Mouse (Mus musculus): ENCODE measurements around the gene Edrf1. TPM values are rescaled to one million over a fixed set of nuclear protein-coding genes. Genes with fewer than 3 reads are reported as not detected.

The Edrf1 gene
- polyA plus RNA-seq, 2 experiments, result 21.8 to 22.7 TPM

DNA sequence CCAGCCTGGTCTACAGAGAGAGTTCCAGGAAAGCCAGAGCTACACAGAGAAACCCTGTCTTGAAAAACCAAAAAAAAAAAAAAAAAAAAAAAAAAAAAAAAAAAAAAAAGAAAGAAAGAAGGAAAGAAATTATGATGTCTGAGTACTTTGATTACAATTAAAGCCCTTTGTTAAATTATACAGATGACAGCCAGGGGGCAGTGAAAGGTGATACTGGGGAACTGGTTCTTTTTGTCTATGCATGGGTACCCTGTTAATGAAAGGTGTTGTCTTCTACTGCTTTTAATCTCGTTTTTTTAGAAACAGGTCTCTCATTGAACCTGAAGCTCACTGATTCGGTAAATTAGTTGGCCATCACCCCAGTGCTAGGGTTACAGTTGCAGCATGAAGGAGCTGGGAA is 70.0 kb downstream of the Edrf1 start:
- no peak for TF ChIP-seq POLR2A (IDR thresholded peaks at IDR 0.05; ENCODE audit: borderline replicate concordance, extremely low read depth, insufficient read depth, insufficient read length)
- Histone ChIP-seq H3K9ac (ENCODE audit: low read depth, low read length, severe bottlenecking) (no peak overlapping the region), H3K27ac (replicated peaks; ENCODE audit: low read depth, low read length) (no peak overlapping the region), H3K4me2 (replicated peaks; ENCODE audit: low read depth, low read length, severe bottlenecking) (no peak overlapping the region), H3K4me3 (replicated peaks; ENCODE audit: low read length) (no peak overlapping the region), H3K36me3 (ENCODE audit: control insufficient read depth, insufficient read depth, low read length) (peaks cover 12% of the 10 kb centered on the region), H3K4me1 (ENCODE audit: control insufficient read depth, insufficient read depth, low read length) (peaks cover 9% of the 10 kb centered on the region), H3K9me3 (ENCODE audit: control insufficient read depth, low read length) (peaks cover 4% of the 10 kb centered on the region; the same call in 1 of the 2 replicates), H3K27me3 (ENCODE audit: control insufficient read depth, insufficient read depth, low read length) (no peaks in the 10 kb centered on the region)
- DNase-seq (ENCODE audit: low spot score) (no peak), ATAC-seq (ENCODE audit: low FRiP score, low read depth) (no peak)
- 91% methylated on average over 2 of the region's 2 CpGs for WGBS

DNA sequence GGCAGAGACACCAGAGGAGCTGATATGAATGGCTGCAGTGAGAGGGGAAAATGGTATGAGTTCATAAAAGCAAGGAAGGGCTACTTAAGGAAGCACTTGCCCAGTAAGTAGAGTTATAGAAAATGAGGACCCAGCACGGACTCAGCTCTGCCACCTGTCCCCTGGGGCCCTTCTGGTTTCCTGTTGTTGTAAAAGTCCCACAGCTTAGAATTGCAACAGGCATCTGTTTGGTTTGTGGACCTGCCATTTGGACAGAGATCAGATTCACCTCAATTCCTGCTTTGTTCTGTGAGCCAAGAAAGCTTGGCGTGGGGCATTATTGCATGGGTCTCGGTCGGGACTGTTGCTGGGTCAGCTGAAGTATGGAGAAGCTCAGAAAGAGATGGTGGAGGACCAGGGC is 78.0 kb downstream of the Edrf1 start:
- H3K4me2 ChIP-seq (replicated peaks; ENCODE audit: low read depth, low read length, severe bottlenecking), result no peak overlapping the region
- no peaks in the 10 kb centered on the region for H3K4me1 ChIP-seq (ENCODE audit: control insufficient read depth, insufficient read depth, low read length)
- ATAC-seq (ENCODE audit: low FRiP score, low read depth), result no peak
- H3K27me3 ChIP-seq (ENCODE audit: control insufficient read depth, insufficient read depth, low read length), result no peaks in the 10 kb centered on the region
- peaks cover 85% of the 10 kb centered on the region for H3K36me3 ChIP-seq (ENCODE audit: control insufficient read depth, insufficient read depth, low read length)
- H3K9ac ChIP-seq (ENCODE audit: low read depth, low read length, severe bottlenecking), result no peak overlapping the region
- H3K27ac ChIP-seq (replicated peaks; ENCODE audit: low read depth, low read length), result no peak overlapping the region
- H3K4me3 ChIP-seq (replicated peaks; ENCODE audit: low read length), result no peak overlapping the region
- no peaks in the 10 kb centered on the region for H3K9me3 ChIP-seq (ENCODE audit: control insufficient read depth, low read length)
- 69% methylated on average over 4 of the region's 4 CpGs for WGBS
- DNase-seq (ENCODE audit: low spot score), result no peak
- TF ChIP-seq POLR2A (IDR thresholded peaks at IDR 0.05; ENCODE audit: borderline replicate concordance, extremely low read depth, insufficient read depth, insufficient read length), result no peak

DNA sequence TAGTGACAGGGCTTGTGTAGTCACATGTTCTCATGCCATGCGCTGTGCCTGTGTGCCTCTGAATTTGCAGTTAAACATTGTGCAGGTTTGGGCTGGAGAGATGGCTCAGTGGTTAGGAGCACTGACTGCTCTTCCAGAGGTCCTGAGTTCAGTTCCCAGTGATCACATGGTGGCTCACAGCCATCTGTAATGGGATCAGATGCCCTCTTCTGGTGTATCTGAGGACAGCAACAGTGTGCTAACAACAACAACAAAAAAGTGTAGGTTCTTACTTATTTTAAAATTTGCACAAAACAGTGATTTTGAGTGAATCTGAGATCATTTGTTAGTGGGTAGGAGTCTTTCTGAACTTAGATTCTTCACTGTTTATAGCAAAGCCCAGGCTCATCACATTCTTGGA is 81.2 kb downstream of the Edrf1 start:
- no peak for TF ChIP-seq POLR2A (IDR thresholded peaks at IDR 0.05; ENCODE audit: borderline replicate concordance, extremely low read depth, insufficient read depth, insufficient read length)
- no peak for ATAC-seq (ENCODE audit: low FRiP score, low read depth)
- Histone ChIP-seq H3K27ac (replicated peaks; ENCODE audit: low read depth, low read length) (no peak overlapping the region), H3K27me3 (ENCODE audit: control insufficient read depth, insufficient read depth, low read length) (no peaks in the 10 kb centered on the region), H3K9me3 (ENCODE audit: control insufficient read depth, low read length) (no peaks in the 10 kb centered on the region), H3K36me3 (ENCODE audit: control insufficient read depth, insufficient read depth, low read length) (peaks cover 96% of the 10 kb centered on the region), H3K4me2 (replicated peaks; ENCODE audit: low read depth, low read length, severe bottlenecking) (no peak overlapping the region), H3K4me3 (replicated peaks; ENCODE audit: low read length) (no peak overlapping the region), H3K9ac (ENCODE audit: low read depth, low read length, severe bottlenecking) (no peak overlapping the region), H3K4me1 (ENCODE audit: control insufficient read depth, insufficient read depth, low read length) (no peaks in the 10 kb centered on the region)
- 94% methylated on average over 1 of the region's 1 CpGs for WGBS
- no peak for DNase-seq (ENCODE audit: low spot score)

- Histone ChIP-seq H3K4me1 (ENCODE audit: control insufficient read depth, insufficient read depth, low read length) (no peaks in the 10 kb centered on the region), H3K27ac (replicated peaks; ENCODE audit: low read depth, low read length) (no peak overlapping the region), H3K36me3 (ENCODE audit: control insufficient read depth, insufficient read depth, low read length) (peaks cover 83% of the 10 kb centered on the region), H3K9me3 (ENCODE audit: control insufficient read depth, low read length) (no peaks in the 10 kb centered on the region), H3K4me3 (replicated peaks; ENCODE audit: low read length) (no peak overlapping the region), H3K4me2 (replicated peaks; ENCODE audit: low read depth, low read length, severe bottlenecking) (no peak overlapping the region), H3K27me3 (ENCODE audit: control insufficient read depth, insufficient read depth, low read length) (no peaks in the 10 kb centered on the region), H3K9ac (ENCODE audit: low read depth, low read length, severe bottlenecking) (no peak overlapping the region)
- ATAC-seq (ENCODE audit: low FRiP score, low read depth) (no peak), DNase-seq (ENCODE audit: low spot score) (no peak)
- 84% methylated on average over 11 of the region's 11 CpGs for WGBS
- TF ChIP-seq POLR2A (IDR thresholded peaks at IDR 0.05; ENCODE audit: borderline replicate concordance, extremely low read depth, insufficient read depth, insufficient read length), result no peak
Measured at GRCm38 (mm10) chr7:133720616-133721015, 83.3 kb downstream of the Edrf1 start.

Other genes with a start within 250 kb of the Edrf1 start
- gene Tex36, start 35.4 kb upstream of the Edrf1 start, polyA plus RNA-seq (2012; rRNA removed), result not detected in 2 replicates
- gene Tex36, start 35.4 kb upstream of the Edrf1 start, polyA plus RNA-seq (2014; fragmentation: Nextera tagmentation; extraction: Ambion mirVana), result not detected in 2 replicates
- gene Mmp21, start 42.5 kb downstream of the Edrf1 start, polyA plus RNA-seq (2012; rRNA removed), result 0.08 TPM in 1 of 2 replicates, not detected in the other
- gene Mmp21, start 42.5 kb downstream of the Edrf1 start, polyA plus RNA-seq (2014; fragmentation: Nextera tagmentation; extraction: Ambion mirVana), result not detected in 2 replicates
- 83.4 and 116 TPM in 2 replicates for gene Bccip, start 71.8 kb downstream of the Edrf1 start, polyA plus RNA-seq (2012; rRNA removed)
- 158 and 161 TPM in 2 replicates for gene Bccip, start 71.8 kb downstream of the Edrf1 start, polyA plus RNA-seq (2014; fragmentation: Nextera tagmentation; extraction: Ambion mirVana)
- gene Uros, start 72.5 kb downstream of the Edrf1 start, polyA plus RNA-seq (2012; rRNA removed), result 24.8 and 26.7 TPM in 2 replicates
- gene Uros, start 72.5 kb downstream of the Edrf1 start, polyA plus RNA-seq (2014; fragmentation: Nextera tagmentation; extraction: Ambion mirVana), result 29.7 and 31.8 TPM in 2 replicates
- 0.24 and 0.31 TPM in 2 replicates for gene Fank1, start 139.3 kb downstream of the Edrf1 start, polyA plus RNA-seq (2012; rRNA removed)
- gene Fank1, start 139.3 kb downstream of the Edrf1 start, polyA plus RNA-seq (2014; fragmentation: Nextera tagmentation; extraction: Ambion mirVana), result 0.30 TPM in 1 of 2 replicates, not detected in the other
- gene Dhx32, start 145.2 kb downstream of the Edrf1 start, polyA plus RNA-seq (2012; rRNA removed), result 14.6 and 15.5 TPM in 2 replicates
- 21.7 and 22.7 TPM in 2 replicates for gene Dhx32, start 145.2 kb downstream of the Edrf1 start, polyA plus RNA-seq (2014; fragmentation: Nextera tagmentation; extraction: Ambion mirVana)

Measured in limb, embryonic 14.5 days (tissue).